15 mouse cellular contexts compared by ENCODE assay signal in genomic region chr19:23373728-23374127, GRCm38 (mm10).
DNase-seq lines count a peak whose midpoint lies in the region; ATAC-seq lines count a peak whose summit lies in the region.
"Had no signal": no experiment of that assay in that cellular context is flagged by ENCODE, and none has a peak within 500 bp of the region (broad histone marks: within the 10 kb centered on the region; RNA-seq: fewer than 3 reads in every experiment).

No protein-coding gene starts in this region.

- peak; percentile 39 to 43 for DNase-seq in left cerebral cortex, adult 18-20 months (ENCODE audit: low spot score in 2 of 2)
- DNase-seq in left cerebral cortex, postnatal 10 days (ENCODE audit: extremely low spot score in 1 of 2, low spot score in 2 of 2), result no peak
- peak; percentile 27 for DNase-seq in right cerebral cortex, postnatal 25 days
- DNase-seq in right cerebral cortex, postnatal 4 days, result no peak
- no peak for DNase-seq in embryo, embryonic 10 days (ENCODE audit: low spot score)
- DNase-seq in c-Kit-positive CD71-positive TER-119-positive erythroid progenitor cells, embryonic 14.5 days (ENCODE audit: low spot score), result no peak

- intact Hi-C loops in left cerebral cortex, postnatal 10 days (cut with DNase I), result loop anchor here (2.0 to 5.0 kb wide), 2 partner anchors 149 to 384 kb away; partner anchors contain the start of gene Apba1

- 0 out of 2 replicates have a peak, but pooled peaks have one; percentile 29 for ATAC-seq in hindbrain, embryonic 12.5 days (ENCODE audit: low FRiP score)
- ATAC-seq: inflammation-experienced regulatory T-cells, adult 6 months had no signal

- H3K36me3 ChIP-seq in hindbrain, embryonic 12.5 days, result no peaks in the 10 kb centered on the region
- H3K36me3 ChIP-seq: embryonic facial prominence, embryonic 10.5 days; heart, embryonic 10.5 days; limb, embryonic 13.5 days; liver, embryonic 13.5 days; midbrain, embryonic 10.5 days; neural tube, embryonic 13.5 days had no signal

- H3K9me3 ChIP-seq in hindbrain, embryonic 12.5 days (replicated peaks), result no peaks in the 10 kb centered on the region
- H3K9me3 ChIP-seq: embryonic facial prominence, embryonic 10.5 days; heart, embryonic 10.5 days; limb, embryonic 13.5 days; liver, embryonic 13.5 days; midbrain, embryonic 10.5 days; neural tube, embryonic 13.5 days had no signal

- WGBS in hindbrain, embryonic 12.5 days, result 78% methylated on average over 9 of the region's 9 CpGs

- H3K27me3 ChIP-seq in hindbrain, embryonic 12.5 days, result peaks cover 3% of the 10 kb centered on the region; the same call in 1 of the 2 replicates
- H3K27me3 ChIP-seq: limb, embryonic 13.5 days; liver, embryonic 13.5 days; neural tube, embryonic 13.5 days had no signal

- no peak overlapping the region for H3K4me3 ChIP-seq in hindbrain, embryonic 12.5 days
- H3K4me3 ChIP-seq: embryonic facial prominence, embryonic 10.5 days; heart, embryonic 10.5 days; limb, embryonic 13.5 days; liver, embryonic 13.5 days; midbrain, embryonic 10.5 days; neural tube, embryonic 13.5 days had no signal

- no peak overlapping the region for H3K27ac ChIP-seq in hindbrain, embryonic 12.5 days
- H3K27ac ChIP-seq: embryonic facial prominence, embryonic 10.5 days; heart, embryonic 10.5 days; limb, embryonic 13.5 days; liver, embryonic 13.5 days; macrophage; midbrain, embryonic 10.5 days; neural tube, embryonic 13.5 days had no signal

- no peak overlapping the region for H3K9ac ChIP-seq in hindbrain, embryonic 12.5 days
- H3K9ac ChIP-seq: limb, embryonic 13.5 days; liver, embryonic 13.5 days; neural tube, embryonic 13.5 days had no signal

- H3K4me1 ChIP-seq in hindbrain, embryonic 12.5 days, result peaks cover 8% of the 10 kb centered on the region
- H3K4me1 ChIP-seq: heart, embryonic 10.5 days; limb, embryonic 13.5 days; liver, embryonic 13.5 days had no signal

- H3K4me2 ChIP-seq in hindbrain, embryonic 12.5 days (replicated peaks), result no peak overlapping the region
- H3K4me2 ChIP-seq: limb, embryonic 13.5 days; liver, embryonic 13.5 days; neural tube, embryonic 13.5 days had no signal

Comparison
In these comparisons a context has a peak if more than half of its experiments do, and no peak if none do; other contexts are left out.
1. DNase-seq: peak in left cerebral cortex, adult 18-20 months (2 of 2) and right cerebral cortex, postnatal 25 days (single experiment); none in left cerebral cortex, postnatal 10 days (0 of 2), right cerebral cortex, postnatal 4 days (single experiment), embryo, embryonic 10 days (single experiment) and c-Kit-positive CD71-positive TER-119-positive erythroid progenitor cells, embryonic 14.5 days (single experiment).